Comparison of ENCODE assay signal across 15 mouse cellular contexts in genomic region chr3:37804261-37804660, GRCm38 (mm10).
DNase-seq lines count a peak whose midpoint lies in the region; ATAC-seq and TF ChIP-seq lines count a peak whose summit lies in the region.
"Had no signal": no experiment of that assay in that cellular context is flagged by ENCODE, and none has a peak within 500 bp of the region (broad histone marks: within the 10 kb centered on the region; RNA-seq: fewer than 3 reads in every experiment).

No protein-coding gene starts in this region.

- H3K79me2 ChIP-seq in CH12.LX (replicated peaks; ENCODE audit: control insufficient read depth, extremely low read depth, insufficient read depth, poor library complexity, severe bottlenecking): no peaks in the 10 kb centered on the region

- TF ChIP-seq EP300 in lung, postnatal 0 days (IDR thresholded peaks at IDR 0.05): no peak
- TF ChIP-seq EP300 in CH12.LX (IDR thresholded peaks at IDR 0.05; ENCODE audit: low read length): no peak

- in situ Hi-C loops in CH12.LX (cut with MboI; ENCODE audit: low pct_ligation_motif_present, low pct_unique_long_range_greater_than_20kb, low sequenced_read_pairs): no loop called here

- H3K27me3 ChIP-seq in lung, embryonic 14.5 days (ENCODE audit: insufficient read depth, low read length): no peaks in the 10 kb centered on the region
- no peaks in the 10 kb centered on the region for H3K27me3 ChIP-seq in lung, postnatal 0 days (replicated peaks; ENCODE audit: insufficient read depth, low read length)
- no peaks in the 10 kb centered on the region for H3K27me3 ChIP-seq in CH12.LX (replicated peaks)
- no peaks in the 10 kb centered on the region for H3K27me3 ChIP-seq in hindbrain, embryonic 10.5 days (ENCODE audit: insufficient read depth, poor library complexity, severe bottlenecking)
- H3K27me3 ChIP-seq: forebrain, embryonic 13.5 days had no signal

- no peak overlapping the region for H3K4me2 ChIP-seq in lung, embryonic 14.5 days
- no peak overlapping the region for H3K4me2 ChIP-seq in lung, postnatal 0 days (replicated peaks; ENCODE audit: low read depth, low read length)
- H3K4me2 ChIP-seq in CH12.LX (ENCODE audit: insufficient read depth, low read depth, poor library complexity, severe bottlenecking): no peak overlapping the region
- H3K4me2 ChIP-seq: forebrain, embryonic 13.5 days; heart, embryonic 11.5 days; midbrain, embryonic 12.5 days had no signal

- TF ChIP-seq CTCF in lung, embryonic 14.5 days (IDR thresholded peaks at IDR 0.05; ENCODE audit: low read depth): no peak
- TF ChIP-seq CTCF in lung, postnatal 0 days (IDR thresholded peaks at IDR 0.05): no peak
- no peak for TF ChIP-seq CTCF in CH12.LX (conservative IDR thresholded peaks at IDR 0.05 in 1 of 2, IDR thresholded peaks at IDR 0.05 in 1 of 2; ENCODE audit: low read depth in 2 of 2, low read length in 2 of 2)

- dilution Hi-C loops in CH12.LX (cut with MboI; ENCODE audit: extremely low pct_ligation_motif_present, extremely low pct_unique_long_range_greater_than_20kb, low sequenced_read_pairs): no loop called here

- no peak for TF ChIP-seq RAD21 in CH12.LX (IDR thresholded peaks at IDR 0.05; ENCODE audit: low read depth, low read length)

- TF ChIP-seq POLR2A in CH12.LX (IDR thresholded peaks at IDR 0.05; ENCODE audit: low read depth, low read length): no peak

- DNase-seq in lung, embryonic 14.5 days: peak; percentile 54
- DNase-seq in lung, postnatal 0 days (ENCODE audit: low spot score): no peak
- peak; percentile 7 for DNase-seq in CH12.LX (ENCODE audit: extremely low read depth)
- peak; percentile 73 for DNase-seq in thymus, postnatal 14 days
- no peak for DNase-seq in hindbrain, embryonic 10.5 days (ENCODE audit: low spot score)
- DNase-seq in right cerebral cortex, postnatal 25 days: no peak
- DNase-seq: adrenal gland, postnatal 14 days; heart, postnatal 36 days; liver; lung, postnatal 10 days had no signal

- ATAC-seq in lung, embryonic 14.5 days (ENCODE audit: insufficient read depth): no peak
- no peak for ATAC-seq in lung, postnatal 0 days
- ATAC-seq in hematopoietic stem cell, adult 5-6 weeks (replicated peaks in 1 of 2; ENCODE audit: insufficient read depth in 1 of 2, low FRiP score in 2 of 2, low TSS enrichment in 1 of 2, low read depth in 1 of 2, poor library complexity in 2 of 2, severe bottlenecking in 2 of 2): peak; percentile 50 to 57
- ATAC-seq: forebrain, embryonic 13.5 days had no signal

- H3K9ac ChIP-seq in lung, embryonic 14.5 days: no peak overlapping the region
- H3K9ac ChIP-seq in lung, postnatal 0 days (replicated peaks; ENCODE audit: low read depth): no peak overlapping the region
- no peak overlapping the region for H3K9ac ChIP-seq in CH12.LX (ENCODE audit: insufficient read depth, low read depth)
- H3K9ac ChIP-seq: forebrain, embryonic 13.5 days; midbrain, embryonic 12.5 days had no signal

- H3K27ac ChIP-seq in lung, embryonic 14.5 days (ENCODE audit: low read depth): no peak overlapping the region
- no peak overlapping the region for H3K27ac ChIP-seq in lung, postnatal 0 days (ENCODE audit: low read length)
- no peak overlapping the region for H3K27ac ChIP-seq in CH12.LX (ENCODE audit: insufficient read depth, low read depth)
- no peak overlapping the region for H3K27ac ChIP-seq in hindbrain, embryonic 10.5 days
- H3K27ac ChIP-seq: forebrain, embryonic 13.5 days; midbrain, embryonic 12.5 days; stomach, postnatal 0 days had no signal

- H3K4me3 ChIP-seq in lung, embryonic 14.5 days (ENCODE audit: low read depth, low read length): no peak overlapping the region
- H3K4me3 ChIP-seq in lung, postnatal 0 days (ENCODE audit: low read depth, low read length): no peak overlapping the region
- H3K4me3 ChIP-seq in CH12.LX (replicated peaks in 1 of 3; ENCODE audit: low read depth in 2 of 3, low read length in 2 of 3, poor library complexity in 1 of 3): no peak overlapping the region
- H3K4me3 ChIP-seq in hindbrain, embryonic 10.5 days: no peak overlapping the region
- H3K4me3 ChIP-seq: forebrain, embryonic 13.5 days; midbrain, embryonic 12.5 days had no signal

- 38% methylated on average over 5 of the region's 5 CpGs for WGBS in lung, embryonic 14.5 days
- 19% methylated on average over 5 of the region's 5 CpGs for WGBS in lung, postnatal 0 days
- WGBS in hindbrain, embryonic 10.5 days: 87% methylated on average over 5 of the region's 5 CpGs

- H3K36me3 ChIP-seq in lung, embryonic 14.5 days (ENCODE audit: insufficient read depth): no peaks in the 10 kb centered on the region
- no peaks in the 10 kb centered on the region for H3K36me3 ChIP-seq in lung, postnatal 0 days (ENCODE audit: insufficient read depth, low read length)
- no peaks in the 10 kb centered on the region for H3K36me3 ChIP-seq in CH12.LX (replicated peaks in 1 of 2; ENCODE audit: control insufficient read depth in 1 of 2, insufficient read depth in 1 of 2, low read length in 1 of 2)
- H3K36me3 ChIP-seq in hindbrain, embryonic 10.5 days: no peaks in the 10 kb centered on the region
- H3K36me3 ChIP-seq: midbrain, embryonic 12.5 days had no signal

- H3K4me1 ChIP-seq in lung, embryonic 14.5 days (ENCODE audit: insufficient read depth): no peaks in the 10 kb centered on the region
- H3K4me1 ChIP-seq in lung, postnatal 0 days (ENCODE audit: insufficient read depth, low read depth, low read length): no peaks in the 10 kb centered on the region
- H3K4me1 ChIP-seq in CH12.LX (ENCODE audit: control insufficient read depth in 1 of 2, insufficient read depth in 2 of 2): peaks cover 3 to 19% of the 10 kb centered on the region in 2 experiments
- no peaks in the 10 kb centered on the region for H3K4me1 ChIP-seq in hindbrain, embryonic 10.5 days (replicated peaks)
- H3K4me1 ChIP-seq: forebrain, embryonic 13.5 days; midbrain, embryonic 12.5 days had no signal

- H3K9me3 ChIP-seq in lung, embryonic 14.5 days (ENCODE audit: low read depth, low read length): no peaks in the 10 kb centered on the region
- H3K9me3 ChIP-seq in lung, postnatal 0 days (ENCODE audit: low read length): no peaks in the 10 kb centered on the region
- H3K9me3 ChIP-seq in CH12.LX (replicated peaks; ENCODE audit: low read length): peaks cover 2% of the 10 kb centered on the region
- no peaks in the 10 kb centered on the region for H3K9me3 ChIP-seq in hindbrain, embryonic 10.5 days
- H3K9me3 ChIP-seq: forebrain, embryonic 13.5 days; midbrain, embryonic 12.5 days had no signal

TF ChIP-seq in CH12.LX, 34 proteins besides CTCF, POLR2A, EP300 and RAD21:
- TF ChIP-seq CHD2 (IDR thresholded peaks at IDR 0.05; ENCODE audit: low read length): no peak
- no peak for TF ChIP-seq USF2 (conservative IDR thresholded peaks at IDR 0.05; ENCODE audit: low read depth, low read length)
- no peak for TF ChIP-seq PAX5 (IDR thresholded peaks at IDR 0.05; ENCODE audit: low read length)
- TF ChIP-seq ELF1 (IDR thresholded peaks at IDR 0.05; ENCODE audit: low read depth, low read length): no peak

Comparison
In these comparisons a context has a peak if more than half of its experiments do, and no peak if none do; other contexts are left out.
1. DNase-seq: peak in lung, embryonic 14.5 days (single experiment), CH12.LX (single experiment) and thymus, postnatal 14 days (single experiment); none in lung, postnatal 0 days (single experiment), hindbrain, embryonic 10.5 days (single experiment) and right cerebral cortex, postnatal 25 days (single experiment).
2. ATAC-seq: peak in hematopoietic stem cell, adult 5-6 weeks (2 of 2); none in lung, embryonic 14.5 days (single experiment) and lung, postnatal 0 days (single experiment).